Mouse (Mus musculus): ENCODE measurements around the gene Scly. TPM values are rescaled to one million over a fixed set of nuclear protein-coding genes. Genes with fewer than 3 reads are reported as not detected.

Gene Scly
- polyA plus RNA-seq, 1 experiment from 2014 or later, result 15.3 TPM

DNA sequence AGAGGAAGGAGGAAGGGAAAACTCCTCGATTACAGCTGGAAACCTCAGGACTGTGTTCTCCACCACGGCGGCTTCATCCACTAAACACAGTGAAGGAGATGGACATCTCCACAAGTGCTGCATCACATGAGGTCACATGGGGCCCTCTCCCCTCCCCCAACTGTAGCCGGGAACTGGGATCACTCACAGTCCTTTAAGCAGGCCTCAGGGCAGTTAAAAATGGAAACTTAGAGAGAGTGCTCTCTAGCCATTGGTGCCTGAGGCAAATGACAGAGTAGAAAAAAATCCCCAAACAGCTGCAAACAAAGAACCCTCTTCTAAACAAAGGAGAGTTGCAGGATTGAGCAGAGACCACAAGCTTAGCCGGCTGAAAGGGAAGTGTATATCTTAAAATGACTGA lies 15.1 kb downstream of the Scly start:
- H3K27ac ChIP-seq (ENCODE audit: low read depth, low read length), result no peak overlapping the region
- no peaks in the 10 kb centered on the region for H3K27me3 ChIP-seq (ENCODE audit: control insufficient read depth, insufficient read depth, low read length)
- H3K4me3 ChIP-seq (ENCODE audit: low read length), result no peak overlapping the region
- H3K4me1 ChIP-seq (ENCODE audit: control insufficient read depth, insufficient read depth, low read length), result 0 out of 2 replicates have a peak, but pooled peaks cover 4% of the 10 kb centered on the region
- ATAC-seq (ENCODE audit: low FRiP score, low TSS enrichment), result no peak
- H3K4me2 ChIP-seq (replicated peaks; ENCODE audit: low read depth, low read length), result no peak overlapping the region
- no peaks in the 10 kb centered on the region for H3K9me3 ChIP-seq (ENCODE audit: control insufficient read depth, low read length)
- no peak overlapping the region for H3K9ac ChIP-seq (ENCODE audit: low read depth, low read length)
- 55% methylated on average over 5 of the region's 5 CpGs for WGBS
- H3K36me3 ChIP-seq (ENCODE audit: control insufficient read depth, insufficient read depth, low read length), result peaks cover 22% of the 10 kb centered on the region

DNA sequence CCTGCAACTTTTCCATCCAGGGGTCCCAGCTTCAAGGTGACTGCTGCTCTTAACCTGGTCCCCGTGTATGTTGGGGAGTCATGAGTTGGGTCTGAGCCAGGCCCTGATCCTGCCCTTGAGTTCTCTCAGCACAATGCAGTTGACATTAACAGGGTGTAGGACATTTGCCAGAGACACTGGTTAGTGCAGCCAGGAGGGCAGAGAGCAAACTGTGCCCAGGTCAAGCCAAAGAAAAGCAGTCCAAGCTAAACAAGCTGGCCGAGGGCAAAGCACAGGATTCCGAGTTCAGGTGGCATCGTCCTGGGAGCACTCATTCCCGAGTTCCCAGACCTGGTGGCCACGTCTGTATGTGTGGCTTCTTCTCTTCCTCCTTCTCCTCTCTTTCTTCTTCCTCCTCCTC lies 19.5 kb downstream of the Scly start:
- H3K36me3 ChIP-seq (ENCODE audit: control insufficient read depth, insufficient read depth, low read length), result no peaks in the 10 kb centered on the region
- H3K27ac ChIP-seq (ENCODE audit: low read depth, low read length), result no peak overlapping the region
- H3K9ac ChIP-seq (ENCODE audit: low read depth, low read length), result no peak overlapping the region
- 84% methylated on average over 6 of the region's 6 CpGs for WGBS
- H3K27me3 ChIP-seq (ENCODE audit: control insufficient read depth, insufficient read depth, low read length), result no peaks in the 10 kb centered on the region
- H3K9me3 ChIP-seq (ENCODE audit: control insufficient read depth, low read length), result no peaks in the 10 kb centered on the region
- no peak overlapping the region for H3K4me2 ChIP-seq (replicated peaks; ENCODE audit: low read depth, low read length)
- no peak for ATAC-seq (ENCODE audit: low FRiP score, low TSS enrichment)
- H3K4me3 ChIP-seq (ENCODE audit: low read length), result no peak overlapping the region
- 0 out of 2 replicates have a peak, but pooled peaks cover 4% of the 10 kb centered on the region for H3K4me1 ChIP-seq (ENCODE audit: control insufficient read depth, insufficient read depth, low read length)

- ATAC-seq (ENCODE audit: low FRiP score, low TSS enrichment), result peak; percentile 63
- Histone ChIP-seq H3K36me3 (ENCODE audit: control insufficient read depth, insufficient read depth, low read length) (no peaks in the 10 kb centered on the region), H3K27me3 (ENCODE audit: control insufficient read depth, insufficient read depth, low read length) (no peaks in the 10 kb centered on the region), H3K9ac (ENCODE audit: low read depth, low read length) (no peak within 1 kb of the TSS), H3K4me1 (ENCODE audit: control insufficient read depth, insufficient read depth, low read length) (no peaks in the 10 kb centered on the region), H3K4me2 (replicated peaks; ENCODE audit: low read depth, low read length) (no peak within 1 kb of the TSS), H3K4me3 (ENCODE audit: low read length) (no peak within 1 kb of the TSS), H3K27ac (ENCODE audit: low read depth, low read length) (no peak within 1 kb of the TSS), H3K9me3 (ENCODE audit: control insufficient read depth, low read length) (no peaks in the 10 kb centered on the region)
- WGBS, result 57% methylated on average over 19 of the region's 19 CpGs
Measured at GRCm38 (mm10) chr1:91321760-91322438, 23.8 kb downstream of the Scly start, which contains the start of gene Espnl. Gene Espnl, plus strand, starts transcription at chr1:91322075.

DNA sequence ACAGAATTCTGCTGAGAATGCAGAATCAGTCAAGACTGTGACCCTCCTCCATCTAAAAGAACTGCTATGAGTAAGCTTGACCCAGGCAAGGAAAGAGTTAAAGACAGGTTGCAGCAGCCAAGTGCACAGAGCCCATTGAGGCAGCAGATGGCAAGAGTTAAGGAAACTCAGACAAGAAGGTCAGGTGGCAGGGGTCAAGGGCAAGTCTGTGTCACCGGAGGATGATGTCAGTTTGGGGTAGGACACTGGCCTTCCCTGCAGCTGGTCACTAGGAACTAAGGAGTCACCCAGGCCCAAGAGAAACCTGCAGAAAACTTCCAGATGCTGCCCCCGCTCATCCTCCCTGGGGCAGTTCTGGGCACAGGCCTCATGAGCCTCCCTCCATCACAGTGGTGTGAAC lies 26.5 kb downstream of the Scly start:
- Histone ChIP-seq H3K4me3 (ENCODE audit: low read length) (no peak overlapping the region), H3K4me1 (ENCODE audit: control insufficient read depth, insufficient read depth, low read length) (no peaks in the 10 kb centered on the region), H3K9me3 (ENCODE audit: control insufficient read depth, low read length) (no peaks in the 10 kb centered on the region), H3K27ac (ENCODE audit: low read depth, low read length) (no peak overlapping the region), H3K9ac (ENCODE audit: low read depth, low read length) (no peak overlapping the region), H3K4me2 (replicated peaks; ENCODE audit: low read depth, low read length) (no peak overlapping the region), H3K27me3 (ENCODE audit: control insufficient read depth, insufficient read depth, low read length) (no peaks in the 10 kb centered on the region), H3K36me3 (ENCODE audit: control insufficient read depth, insufficient read depth, low read length) (no peaks in the 10 kb centered on the region)
- no peak for ATAC-seq (ENCODE audit: low FRiP score, low TSS enrichment)
- WGBS, result 59% methylated on average over 2 of the region's 2 CpGs

GRCm38 (mm10) chr1:91325488-91326042 lies 27.4 kb downstream of the Scly start:
- WGBS, result 71% methylated on average over 4 of the region's 4 CpGs

DNA sequence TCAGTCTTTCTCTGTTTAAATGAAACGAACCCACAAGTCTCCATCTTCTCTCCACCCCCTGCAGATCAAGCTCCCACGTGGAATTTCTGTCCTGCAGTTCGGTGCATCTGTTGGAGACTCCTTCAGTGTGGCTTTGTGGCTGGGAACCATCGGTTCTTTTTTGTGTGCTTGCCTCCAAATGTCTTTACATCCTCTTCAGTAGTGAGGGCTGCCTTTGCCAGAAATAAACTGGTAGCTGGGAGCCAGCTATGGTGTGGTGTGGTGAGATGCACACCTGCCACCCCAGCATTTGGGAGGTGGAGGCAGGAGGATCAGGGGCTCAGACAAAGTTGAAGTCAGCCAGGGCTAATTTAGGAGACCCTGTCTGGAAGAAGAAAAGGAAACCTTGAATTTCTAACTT lies 34.0 kb downstream of the Scly start:
- Histone ChIP-seq H3K4me1 (ENCODE audit: control insufficient read depth, insufficient read depth, low read length) (no peaks in the 10 kb centered on the region), H3K4me3 (ENCODE audit: low read length) (no peak overlapping the region), H3K27me3 (ENCODE audit: control insufficient read depth, insufficient read depth, low read length) (no peaks in the 10 kb centered on the region), H3K4me2 (replicated peaks; ENCODE audit: low read depth, low read length) (no peak overlapping the region), H3K9me3 (ENCODE audit: control insufficient read depth, low read length) (no peaks in the 10 kb centered on the region), H3K9ac (ENCODE audit: low read depth, low read length) (no peak overlapping the region), H3K27ac (ENCODE audit: low read depth, low read length) (no peak overlapping the region), H3K36me3 (ENCODE audit: control insufficient read depth, insufficient read depth, low read length) (no peaks in the 10 kb centered on the region)
- no peak for ATAC-seq (ENCODE audit: low FRiP score, low TSS enrichment)
- 65% methylated on average over 4 of the region's 4 CpGs for WGBS

More at GRCm38 (mm10) chr1:91325488-91326042, 27.4 kb downstream of the Scly start:
- Histone ChIP-seq H3K9ac (ENCODE audit: low read depth, low read length) (no peak overlapping the region), H3K27ac (ENCODE audit: low read depth, low read length) (no peak overlapping the region), H3K9me3 (ENCODE audit: control insufficient read depth, low read length) (no peaks in the 10 kb centered on the region), H3K27me3 (ENCODE audit: control insufficient read depth, insufficient read depth, low read length) (no peaks in the 10 kb centered on the region), H3K4me1 (ENCODE audit: control insufficient read depth, insufficient read depth, low read length) (no peaks in the 10 kb centered on the region), H3K4me2 (replicated peaks; ENCODE audit: low read depth, low read length) (no peak overlapping the region), H3K36me3 (ENCODE audit: control insufficient read depth, insufficient read depth, low read length) (no peaks in the 10 kb centered on the region), H3K4me3 (ENCODE audit: low read length) (no peak overlapping the region)
- ATAC-seq (ENCODE audit: low FRiP score, low TSS enrichment), result no peak

DNA sequence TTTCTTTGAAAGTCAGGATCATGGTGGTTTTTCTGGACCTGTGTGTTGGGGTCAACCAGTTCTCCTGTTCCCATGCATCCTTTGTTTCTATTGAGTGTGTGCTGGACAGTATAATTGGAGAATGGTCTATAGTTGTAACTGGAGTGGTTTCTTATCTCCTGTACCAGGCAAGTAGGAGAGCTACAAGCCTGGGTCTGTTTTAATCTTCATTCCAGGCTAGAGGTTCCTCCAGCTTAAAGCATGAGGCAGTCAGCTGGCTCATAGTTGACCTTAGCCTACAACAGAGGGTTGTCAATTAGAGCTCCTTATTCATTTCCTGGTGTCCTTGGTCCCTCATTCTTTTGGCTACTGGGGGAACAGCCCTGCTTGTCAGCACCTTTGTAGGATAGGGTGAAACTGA lies 35.4 kb downstream of the Scly start:
- no peak for ATAC-seq (ENCODE audit: low FRiP score, low TSS enrichment)
- H3K4me1 ChIP-seq (ENCODE audit: control insufficient read depth, insufficient read depth, low read length), result no peaks in the 10 kb centered on the region
- H3K27me3 ChIP-seq (ENCODE audit: control insufficient read depth, insufficient read depth, low read length), result no peaks in the 10 kb centered on the region
- H3K4me2 ChIP-seq (replicated peaks; ENCODE audit: low read depth, low read length), result no peak overlapping the region
- no peak overlapping the region for H3K9ac ChIP-seq (ENCODE audit: low read depth, low read length)
- no peak overlapping the region for H3K27ac ChIP-seq (ENCODE audit: low read depth, low read length)
- H3K36me3 ChIP-seq (ENCODE audit: control insufficient read depth, insufficient read depth, low read length), result no peaks in the 10 kb centered on the region
- no peak overlapping the region for H3K4me3 ChIP-seq (ENCODE audit: low read length)
- no peaks in the 10 kb centered on the region for H3K9me3 ChIP-seq (ENCODE audit: control insufficient read depth, low read length)

- 86% methylated on average over 7 of the region's 7 CpGs for WGBS
- ATAC-seq (ENCODE audit: low FRiP score, low TSS enrichment), result no peak
- H3K4me2 ChIP-seq (replicated peaks; ENCODE audit: low read depth, low read length), result no peak overlapping the region
- no peak overlapping the region for H3K9ac ChIP-seq (ENCODE audit: low read depth, low read length)
- no peaks in the 10 kb centered on the region for H3K36me3 ChIP-seq (ENCODE audit: control insufficient read depth, insufficient read depth, low read length)
- no peak overlapping the region for H3K27ac ChIP-seq (ENCODE audit: low read depth, low read length)
- no peaks in the 10 kb centered on the region for H3K4me1 ChIP-seq (ENCODE audit: control insufficient read depth, insufficient read depth, low read length)
- peaks cover 2% of the 10 kb centered on the region; the same call in 1 of the 2 replicates for H3K27me3 ChIP-seq (ENCODE audit: control insufficient read depth, insufficient read depth, low read length)
- no peaks in the 10 kb centered on the region for H3K9me3 ChIP-seq (ENCODE audit: control insufficient read depth, low read length)
- H3K4me3 ChIP-seq (ENCODE audit: low read length), result no peak overlapping the region
Measured at GRCm38 (mm10) chr1:91337355-91337754, 39.2 kb downstream of the Scly start.

DNA sequence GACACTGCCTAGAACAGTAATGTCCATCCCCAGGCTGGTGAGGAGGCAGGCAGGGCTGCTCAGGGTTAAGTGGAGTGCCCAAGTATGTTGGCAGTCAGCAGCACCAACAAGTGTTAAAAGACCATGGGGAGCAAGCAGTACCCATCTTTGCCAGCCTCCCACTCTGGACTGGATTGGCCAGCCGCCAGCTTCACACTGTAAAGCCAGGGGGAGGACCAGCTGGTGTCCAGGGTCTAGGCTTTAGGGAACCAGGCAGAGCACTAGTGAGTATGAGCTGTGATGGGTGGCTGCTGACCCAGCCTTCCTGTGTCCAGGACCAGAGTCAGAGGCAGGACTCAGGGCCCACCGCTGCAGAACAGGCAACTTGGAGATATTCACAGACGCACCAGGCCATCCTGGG lies 45.9 kb downstream of the Scly start:
- H3K27me3 ChIP-seq (ENCODE audit: control insufficient read depth, insufficient read depth, low read length), result peaks cover 40% of the 10 kb centered on the region

More for the DNA sequence above, 45.9 kb downstream of the Scly start:
- no peaks in the 10 kb centered on the region for H3K4me1 ChIP-seq (ENCODE audit: control insufficient read depth, insufficient read depth, low read length)
- H3K9me3 ChIP-seq (ENCODE audit: control insufficient read depth, low read length), result no peaks in the 10 kb centered on the region
- H3K4me3 ChIP-seq (ENCODE audit: low read length), result no peak overlapping the region
- ATAC-seq (ENCODE audit: low FRiP score, low TSS enrichment), result no peak
- 91% methylated on average over 3 of the region's 3 CpGs for WGBS
- H3K27ac ChIP-seq (ENCODE audit: low read depth, low read length), result no peak overlapping the region
- no peak overlapping the region for H3K4me2 ChIP-seq (replicated peaks; ENCODE audit: low read depth, low read length)
- H3K9ac ChIP-seq (ENCODE audit: low read depth, low read length), result no peak overlapping the region
- H3K36me3 ChIP-seq (ENCODE audit: control insufficient read depth, insufficient read depth, low read length), result no peaks in the 10 kb centered on the region

Measured in kidney, embryonic 14.5 days (tissue).